Mouse (Mus musculus) G1E-ER4 (cell line): ENCODE data around the gene Pitx3. TPM values are rescaled to one million over a fixed set of nuclear protein-coding genes. Genes with fewer than 3 reads are reported as not detected.

ENCODE experiments used
- GATA1 ChIP-seq: IDR thresholded peaks from one replicate; pipeline ENCODE4 v1.8.0; 2012; ENCODE audit warnings: low read length, inconsistent platforms
- polyA plus RNA-seq: library from polyadenylated mRNA; stranded (reverse); fragments of >175 nt; gene quantifications from 2 replicates; pipeline ENCODE4 v1.2.3, GENCODE M21; 2012

The Pitx3 gene
- polyA plus RNA-seq, 1 experiment, result not detected

GRCm38 (mm10) chr19:46103437-46104186 is 44.5 kb downstream of the Pitx3 start:
- TF ChIP-seq GATA1, result no peak

GRCm38 (mm10) chr19:46099561-46099960 is 48.6 kb downstream of the Pitx3 start:
- TF ChIP-seq GATA1, result no peak

- TF ChIP-seq GATA1, result no peak
Measured at GRCm38 (mm10) chr19:46096396-46096795, 51.7 kb downstream of the Pitx3 start.

- TF ChIP-seq GATA1, result no peak
Measured at GRCm38 (mm10) chr19:46095291-46095690, 52.8 kb downstream of the Pitx3 start.

- no peak for TF ChIP-seq GATA1
Measured at GRCm38 (mm10) chr19:46094144-46094543, 54.0 kb downstream of the Pitx3 start.

GRCm38 (mm10) chr19:46091641-46092040 is 56.5 kb downstream of the Pitx3 start:
- no peak for TF ChIP-seq GATA1

GRCm38 (mm10) chr19:46087871-46088270 is 60.3 kb downstream of the Pitx3 start:
- no peak for TF ChIP-seq GATA1

GRCm38 (mm10) chr19:46086337-46086736 is 61.8 kb downstream of the Pitx3 start:
- TF ChIP-seq GATA1, result no peak

Other genes starting within 250 kb of the Pitx3 start
- 1.7 and 2.0 TPM in 2 replicates for gene Armh3, start 149.8 kb downstream of the Pitx3 start, polyA plus RNA-seq
- 16.6 and 17.4 TPM in 2 replicates for gene Hps6, start 144.8 kb downstream of the Pitx3 start, polyA plus RNA-seq
- gene Pprc1, start 103.4 kb downstream of the Pitx3 start, polyA plus RNA-seq, result 41.4 and 56.7 TPM in 2 replicates
- gene Ldb1, start 103.1 kb downstream of the Pitx3 start, polyA plus RNA-seq, result 639 and 788 TPM in 2 replicates
- 150 and 199 TPM in 2 replicates for gene Nolc1, start 72.5 kb downstream of the Pitx3 start, polyA plus RNA-seq
- gene Elovl3, start 16.4 kb downstream of the Pitx3 start, polyA plus RNA-seq, result not detected in 2 replicates
- 280 and 315 TPM in 2 replicates for gene Gbf1, start 4.2 kb upstream of the Pitx3 start, polyA plus RNA-seq
- gene Nfkb2, start 156.0 kb upstream of the Pitx3 start, polyA plus RNA-seq, result 26.8 and 27.1 TPM in 2 replicates
- gene Psd, start 178.8 kb upstream of the Pitx3 start, polyA plus RNA-seq, result 0.44 and 0.73 TPM in 2 replicates
- 15.0 and 18.5 TPM in 2 replicates for gene Fbxl15, start 179.9 kb upstream of the Pitx3 start, polyA plus RNA-seq
- gene Cuedc2, start 190.4 kb upstream of the Pitx3 start, polyA plus RNA-seq, result 157 and 178 TPM in 2 replicates
- not detected in 2 replicates for gene Mfsd13a, start 192.8 kb upstream of the Pitx3 start, polyA plus RNA-seq
- gene 2310034G01Rik, start 202.0 kb upstream of the Pitx3 start, polyA plus RNA-seq, result not detected in 2 replicates
- 28.6 and 36.4 TPM in 2 replicates for gene Actr1a, start 247.4 kb upstream of the Pitx3 start, polyA plus RNA-seq
- gene Sufu, start 248.6 kb upstream of the Pitx3 start, polyA plus RNA-seq, result 40.6 and 43.8 TPM in 2 replicates